Mouse (Mus musculus): Measurements from ENCODE around the gene Prss58. TPM values are rescaled to one million over a fixed set of nuclear protein-coding genes. Genes with fewer than 3 reads are reported as not detected.

The Prss58 gene
- not detected for total RNA-seq (2021)
- long read RNA-seq, experiment 1, result 0 reads
- long read RNA-seq, experiment 2, result 0 reads

GRCm38 (mm10) chr6:40900287-40900686, at the start of gene Prss58:
Prss58 (minus strand) TSS chr6:40900387.
- DNase-seq (ENCODE audit: extremely low spot score in 1 of 2, low spot score in 2 of 2), result no peak
- Histone ChIP-seq H3K4me3 (no peak within 1 kb of the TSS), H3K27ac (no peak within 1 kb of the TSS)
- no peak for TF ChIP-seq CTCF (IDR thresholded peaks at IDR 0.05)
- intact Hi-C loops (cut with DNase I), result no loop called here

GRCm38 (mm10) chr6:40940457-40940856, 40.3 kb upstream of the Prss58 start, which contains the start of gene 1700074P13Rik:
1700074P13Rik (minus strand) TSS chr6:40940557.
- no peak for TF ChIP-seq CTCF (IDR thresholded peaks at IDR 0.05)
- Histone ChIP-seq H3K27ac (no peak within 1 kb of the TSS), H3K4me3 (no peak within 1 kb of the TSS)
- DNase-seq (ENCODE audit: extremely low spot score in 1 of 2, low spot score in 2 of 2), result no peak
- intact Hi-C loops (cut with DNase I), result no loop called here

- Histone ChIP-seq H3K27ac (no peak overlapping the region), H3K4me3 (no peak overlapping the region)
- DNase-seq (ENCODE audit: extremely low spot score in 1 of 2, low spot score in 2 of 2), result no peak
- intact Hi-C loops (cut with DNase I), result no loop called here
- TF ChIP-seq CTCF (IDR thresholded peaks at IDR 0.05), result no peak
Measured at GRCm38 (mm10) chr6:40919954-40920353, 19.8 kb upstream of the Prss58 start.

- H3K4me3 ChIP-seq, result no peak overlapping the region
- intact Hi-C loops (cut with DNase I), result no loop called here
- DNase-seq (ENCODE audit: extremely low spot score in 1 of 2, low spot score in 2 of 2), result no peak
- TF ChIP-seq CTCF (IDR thresholded peaks at IDR 0.05), result no peak
- no peak overlapping the region for H3K27ac ChIP-seq
Measured at GRCm38 (mm10) chr6:40894716-40895115, 5.5 kb downstream of the Prss58 start.

GRCm38 (mm10) chr6:40893577-40893976, 6.6 kb downstream of the Prss58 start:
- intact Hi-C loops (cut with DNase I), result no loop called here
- H3K4me3 ChIP-seq, result no peak overlapping the region
- TF ChIP-seq CTCF (IDR thresholded peaks at IDR 0.05), result peak; percentile 53
- peak in 1 of 2 experiments; percentile 34 for DNase-seq (ENCODE audit: extremely low spot score in 1 of 2, low spot score in 2 of 2)
- no peak overlapping the region for H3K27ac ChIP-seq

- Histone ChIP-seq H3K4me3 (no peak overlapping the region), H3K27ac (no peak overlapping the region)
- intact Hi-C loops (cut with DNase I), result no loop called here
- TF ChIP-seq CTCF (IDR thresholded peaks at IDR 0.05), result no peak
- DNase-seq (ENCODE audit: extremely low spot score in 1 of 2, low spot score in 2 of 2), result no peak
Measured at GRCm38 (mm10) chr6:40891754-40892153, 8.4 kb downstream of the Prss58 start.

- no peak for DNase-seq (ENCODE audit: extremely low spot score in 1 of 2, low spot score in 2 of 2)
- no peak for TF ChIP-seq CTCF (IDR thresholded peaks at IDR 0.05)
- intact Hi-C loops (cut with DNase I), result no loop called here
- Histone ChIP-seq H3K4me3 (no peak overlapping the region), H3K27ac (no peak overlapping the region)
Measured at GRCm38 (mm10) chr6:40890973-40891372, 9.2 kb downstream of the Prss58 start.

GRCm38 (mm10) chr6:40887394-40887793, 12.8 kb downstream of the Prss58 start, which contains the start of gene Moxd2:
Moxd2 (minus strand) TSS chr6:40887494.
- H3K4me3 ChIP-seq, result no peak within 1 kb of the TSS
- intact Hi-C loops (cut with DNase I), result no loop called here
- H3K27ac ChIP-seq, result no peak within 1 kb of the TSS
- DNase-seq (ENCODE audit: extremely low spot score in 1 of 2, low spot score in 2 of 2), result no peak
- TF ChIP-seq CTCF (IDR thresholded peaks at IDR 0.05), result no peak

- no peak overlapping the region for H3K27ac ChIP-seq
- peak; percentile 30 for TF ChIP-seq CTCF (IDR thresholded peaks at IDR 0.05)
- H3K4me3 ChIP-seq, result no peak overlapping the region
- intact Hi-C loops (cut with DNase I), result no loop called here
- no peak for DNase-seq (ENCODE audit: extremely low spot score in 1 of 2, low spot score in 2 of 2)
Measured at GRCm38 (mm10) chr6:40845283-40845682, 54.9 kb downstream of the Prss58 start.

Other genes starting within 250 kb of the Prss58 start
- not detected for gene Moxd2, start 12.9 kb downstream of the Prss58 start, total RNA-seq (2021)
- gene 1700074P13Rik, start 40.2 kb upstream of the Prss58 start, total RNA-seq (2021), result not detected
- gene Gm4744, start 51.5 kb upstream of the Prss58 start, total RNA-seq (2021), result not detected
- gene 1810009J06Rik, start 64.4 kb upstream of the Prss58 start, total RNA-seq (2021), result not detected
- gene Gm2663, start 99.1 kb upstream of the Prss58 start, total RNA-seq (2021), result not detected
- not detected for gene 2210010C04Rik, start 135.1 kb upstream of the Prss58 start, total RNA-seq (2021)